Mouse (Mus musculus): ENCODE results near the gene Rgl3. TPM values are rescaled to one million over a fixed set of nuclear protein-coding genes. Genes with fewer than 3 reads are reported as not detected.

The Rgl3 gene
- total RNA-seq, 2 experiments from 2014 or later = 0.28 to 0.42 TPM

DNA sequence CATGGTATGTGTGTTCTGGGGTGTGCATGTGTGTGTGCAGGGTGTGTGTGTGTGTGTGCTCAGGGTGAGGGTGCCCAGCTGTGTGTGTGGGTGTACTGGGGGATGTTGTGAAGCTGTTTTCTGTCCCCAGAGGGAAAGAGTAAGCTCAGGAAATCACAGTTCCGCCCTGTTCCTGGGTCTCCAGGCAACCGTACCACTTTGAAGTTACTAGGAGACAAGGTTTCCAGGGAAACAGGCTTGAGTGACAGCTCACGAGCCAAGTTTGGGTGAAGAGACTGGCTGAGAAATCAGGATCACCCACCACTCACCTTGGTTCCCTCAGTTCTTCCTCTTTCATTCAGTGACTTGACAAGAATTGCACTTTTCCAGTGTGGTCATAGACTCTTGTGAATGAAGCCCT lies 35.6 kb downstream of the Rgl3 start:
- no peak for DNase-seq
- intact Hi-C loops (cut with DNase I) = no loop called here

GRCm38 (mm10) chr9:21951977-21952376 lies 37.3 kb downstream of the Rgl3 start:
- intact Hi-C loops (cut with DNase I) = no loop called here
- no peak for DNase-seq

DNA sequence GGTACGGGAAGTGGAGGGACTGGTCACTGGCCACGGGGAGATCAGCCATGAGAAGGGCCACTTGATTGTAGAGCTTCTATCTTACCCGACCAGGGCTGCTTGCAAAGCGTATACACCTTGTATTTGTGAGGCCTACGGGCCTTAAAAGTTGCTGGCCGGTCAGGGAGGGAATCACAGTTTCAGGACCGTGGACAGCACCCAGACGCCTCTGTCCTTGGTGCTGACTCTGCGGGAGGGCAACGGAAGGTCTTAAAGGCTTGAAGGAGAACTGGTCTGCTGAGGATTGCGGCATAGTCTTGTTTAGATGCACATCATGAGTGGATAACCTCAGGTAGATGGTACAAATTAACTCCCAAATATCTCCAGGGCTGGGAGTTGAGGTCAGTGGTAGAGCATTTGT lies 38.9 kb downstream of the Rgl3 start:
- intact Hi-C loops (cut with DNase I) = no loop called here

GRCm38 (mm10) chr9:21948790-21949189 lies 40.5 kb downstream of the Rgl3 start:
- DNase-seq = no peak
- intact Hi-C loops (cut with DNase I) = no loop called here

More for the DNA sequence above, 38.9 kb downstream of the Rgl3 start:
- DNase-seq = peak; percentile 56 to 68

GRCm38 (mm10) chr9:21948146-21948545 lies 41.1 kb downstream of the Rgl3 start:
- intact Hi-C loops (cut with DNase I) = no loop called here
- no peak for DNase-seq

DNA sequence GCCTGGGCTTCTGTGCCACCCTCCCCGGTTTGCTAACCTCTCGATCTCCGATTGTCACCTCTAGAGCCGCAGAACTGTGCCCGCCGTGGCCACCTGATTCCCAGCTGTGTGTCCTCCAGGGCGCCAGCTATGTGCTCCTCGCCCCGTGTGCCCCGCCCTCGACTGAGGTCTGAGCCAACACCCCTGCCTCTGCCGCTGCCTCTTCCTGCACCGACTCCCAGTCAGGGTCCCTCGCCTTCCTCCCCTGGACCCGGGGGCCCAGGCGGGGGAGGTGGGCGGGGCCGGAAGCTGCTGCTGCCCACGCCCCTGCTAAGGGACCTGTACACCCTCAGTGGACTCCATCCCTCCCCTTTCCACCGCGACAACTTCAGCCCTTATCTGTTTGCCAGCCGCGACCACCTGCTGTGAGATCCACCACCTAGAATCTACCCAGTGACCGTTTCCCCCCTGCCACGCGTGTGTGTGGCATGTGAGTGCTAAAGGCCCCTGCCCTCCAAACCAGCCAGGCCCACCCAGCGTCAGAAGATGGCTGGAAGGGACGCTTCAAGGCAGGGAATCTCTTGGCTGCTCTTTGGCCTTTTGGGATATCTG lies 41.6 kb downstream of the Rgl3 start:
- intact Hi-C loops (cut with DNase I) = no loop called here
- DNase-seq = no peak

- DNase-seq = no peak
- intact Hi-C loops (cut with DNase I) = no loop called here
These were observed 45.0 kb downstream of the Rgl3 start for GRCm38 (mm10) chr9:21944267-21944666.

DNA sequence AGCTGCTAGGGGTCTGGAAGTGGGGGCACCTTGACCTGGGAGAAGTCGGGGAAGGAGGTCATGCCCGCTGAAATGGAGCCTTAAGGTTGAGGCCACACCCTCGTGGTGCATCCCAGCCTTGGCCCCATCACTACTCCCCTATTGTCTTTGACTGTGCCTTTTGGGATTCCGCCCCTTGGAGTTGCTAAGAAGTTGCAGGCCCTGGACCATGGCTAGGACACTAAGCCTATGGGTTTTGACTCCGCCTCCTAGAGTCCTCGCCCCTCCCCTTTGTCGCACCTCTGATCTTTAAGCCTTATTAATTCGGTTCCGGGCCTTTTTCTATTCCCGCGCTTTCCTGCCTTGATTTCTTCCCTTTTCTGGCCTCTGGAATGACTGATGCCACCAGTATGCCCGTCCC lies 45.6 kb downstream of the Rgl3 start:
- DNase-seq = no peak
- intact Hi-C loops (cut with DNase I) = no loop called here

GRCm38 (mm10) chr9:21943046-21943445 lies 46.2 kb downstream of the Rgl3 start:
- intact Hi-C loops (cut with DNase I) = no loop called here
- no peak for DNase-seq

GRCm38 (mm10) chr9:21938234-21938855 lies 50.9 kb downstream of the Rgl3 start:
- DNase-seq = no peak
- intact Hi-C loops (cut with DNase I) = no loop called here

DNA sequence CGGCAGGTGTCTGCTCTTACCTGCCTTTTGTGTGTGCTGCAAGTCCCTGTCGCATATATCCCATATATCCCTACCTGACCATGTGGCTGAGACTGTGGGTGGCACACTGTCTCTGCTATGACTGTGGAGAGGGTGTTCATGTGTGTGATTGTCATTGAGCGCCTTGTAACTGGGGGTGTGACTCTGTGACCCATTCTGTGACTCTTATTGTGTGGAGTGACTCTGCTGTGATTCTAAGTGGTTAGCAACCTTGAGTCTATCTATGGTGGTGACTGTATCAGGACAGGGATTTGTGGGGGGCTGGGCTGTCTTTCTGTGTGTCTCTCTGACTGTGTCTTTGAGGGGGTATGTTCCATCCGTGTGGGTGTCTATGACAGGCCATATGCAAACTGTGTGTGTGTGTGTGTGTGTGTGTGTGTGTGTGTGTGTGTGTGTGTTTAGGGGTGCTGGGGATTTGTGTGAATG lies 51.5 kb downstream of the Rgl3 start:
- no peak for DNase-seq
- intact Hi-C loops (cut with DNase I) = no loop called here

GRCm38 (mm10) chr9:21936692-21937570 lies 52.3 kb downstream of the Rgl3 start, which contains the start of gene Plppr2:
TSS of gene Plppr2 (plus strand) at chr9:21937033.
- intact Hi-C loops (cut with DNase I) = no loop called here
- DNase-seq = peak; percentile 86 to 92

DNA sequence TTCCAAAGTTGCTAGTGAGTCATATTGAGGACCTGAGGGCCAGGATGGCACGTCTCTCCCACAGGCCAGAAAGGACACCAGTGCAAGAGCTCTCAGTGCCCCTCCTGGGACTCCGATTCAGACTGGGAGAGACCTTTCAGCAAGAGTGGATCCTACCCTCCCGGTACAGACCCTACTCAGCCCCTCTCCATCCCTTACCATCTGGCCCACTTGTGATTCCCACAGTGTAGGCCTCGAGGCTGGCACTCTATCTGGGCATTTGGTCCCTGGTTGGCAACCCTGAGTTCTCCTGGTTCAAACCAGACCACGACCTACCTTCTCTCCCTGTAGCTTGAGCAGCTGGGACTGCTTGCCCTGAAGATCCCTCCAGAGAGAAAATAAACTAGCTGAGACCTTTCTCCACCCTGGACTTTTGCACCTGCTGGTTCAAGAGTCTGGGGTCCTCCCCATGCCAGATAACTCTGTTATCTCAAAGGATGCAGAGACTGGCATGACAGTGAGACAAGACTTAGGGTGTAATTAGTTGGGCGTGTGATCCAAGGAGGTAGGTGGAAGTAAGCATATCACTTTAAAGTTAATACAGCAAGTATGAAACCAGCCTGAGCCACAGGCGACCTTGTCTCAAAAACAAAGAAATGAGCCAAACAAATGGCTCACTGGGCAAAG lies 53.6 kb downstream of the Rgl3 start:
- no peak for DNase-seq
- intact Hi-C loops (cut with DNase I) = no loop called here

- intact Hi-C loops (cut with DNase I) = no loop called here
- DNase-seq = no peak
These were observed 55.2 kb downstream of the Rgl3 start for GRCm38 (mm10) chr9:21934021-21934420.

DNA sequence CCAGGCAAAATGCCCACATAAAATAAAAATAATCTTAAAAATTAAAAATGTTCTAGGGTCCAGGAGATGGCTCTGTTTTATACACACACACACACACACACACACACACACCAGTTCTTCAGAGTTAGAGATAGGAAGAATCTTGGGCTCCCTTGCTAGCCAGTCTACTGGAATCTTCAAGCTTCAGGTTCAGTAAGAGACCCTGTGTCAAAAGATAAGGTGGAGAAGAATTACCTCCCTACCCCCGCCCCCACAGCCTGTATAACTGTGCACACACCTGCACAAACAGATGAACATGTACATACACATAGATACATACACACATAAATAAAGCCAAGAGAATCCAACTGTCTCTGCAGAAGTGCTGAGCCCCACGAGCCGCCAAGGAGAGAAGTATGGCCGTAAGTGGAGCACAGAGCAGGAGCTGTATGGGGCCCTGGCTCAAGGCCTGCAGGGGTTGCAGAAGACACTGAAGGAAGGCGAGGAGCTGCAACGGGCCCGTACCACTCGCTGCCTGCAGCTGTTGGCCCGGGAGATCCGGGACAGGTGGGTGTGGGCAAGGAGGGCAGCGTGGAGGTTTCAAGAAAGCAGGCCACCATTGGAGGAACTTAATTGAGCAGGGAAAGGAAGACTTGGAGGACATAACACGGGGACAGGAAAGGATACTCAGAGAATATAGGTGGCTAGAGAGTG lies 56.7 kb downstream of the Rgl3 start:
- no peak for DNase-seq
- intact Hi-C loops (cut with DNase I) = no loop called here

- no peak for DNase-seq
- intact Hi-C loops (cut with DNase I) = no loop called here
These were observed 57.2 kb downstream of the Rgl3 start for GRCm38 (mm10) chr9:21932006-21932405.

DNA sequence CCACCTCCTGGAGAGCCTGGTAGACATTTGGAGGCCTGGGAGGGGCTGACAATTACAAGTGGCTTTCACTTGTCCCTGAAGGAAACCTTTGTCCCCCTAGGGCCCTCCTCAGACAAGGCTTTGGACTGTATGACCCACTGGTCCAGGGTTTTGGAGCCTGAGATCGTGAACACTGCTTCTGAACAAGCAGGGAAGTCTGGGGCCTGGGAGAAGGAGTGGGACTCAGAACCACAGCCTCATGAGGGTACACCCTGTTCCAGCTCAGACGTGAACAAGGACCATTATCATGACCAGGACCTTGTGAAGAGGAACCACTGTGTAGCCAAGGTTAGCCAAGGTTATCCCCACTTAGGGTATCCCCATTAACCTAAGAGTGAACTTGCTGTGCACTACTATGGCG lies 60.0 kb downstream of the Rgl3 start:
- no peak for DNase-seq
- intact Hi-C loops (cut with DNase I) = no loop called here

GRCm38 (mm10) chr9:21927208-21927753 lies 62.0 kb downstream of the Rgl3 start, which contains the start of the genes Ccdc159 and Tmem205:
TSS of gene Ccdc159 (plus strand) at chr9:21927471.
TSS of gene Tmem205 (minus strand) at chr9:21927556.
- peak; percentile 81 to 90 for DNase-seq
- intact Hi-C loops (cut with DNase I) = no loop called here

GRCm38 (mm10) chr9:21926784-21927183 lies 62.5 kb downstream of the Rgl3 start:
- intact Hi-C loops (cut with DNase I) = no loop called here
- DNase-seq = no peak

- intact Hi-C loops (cut with DNase I) = no loop called here
- DNase-seq = no peak
These were observed 63.1 kb downstream of the Rgl3 start for GRCm38 (mm10) chr9:21926155-21926554.

All from gastrocnemius, postnatal 36 days (tissue).